Mouse (Mus musculus): ENCODE results near the gene Egln3.

Gene Egln3

DNA sequence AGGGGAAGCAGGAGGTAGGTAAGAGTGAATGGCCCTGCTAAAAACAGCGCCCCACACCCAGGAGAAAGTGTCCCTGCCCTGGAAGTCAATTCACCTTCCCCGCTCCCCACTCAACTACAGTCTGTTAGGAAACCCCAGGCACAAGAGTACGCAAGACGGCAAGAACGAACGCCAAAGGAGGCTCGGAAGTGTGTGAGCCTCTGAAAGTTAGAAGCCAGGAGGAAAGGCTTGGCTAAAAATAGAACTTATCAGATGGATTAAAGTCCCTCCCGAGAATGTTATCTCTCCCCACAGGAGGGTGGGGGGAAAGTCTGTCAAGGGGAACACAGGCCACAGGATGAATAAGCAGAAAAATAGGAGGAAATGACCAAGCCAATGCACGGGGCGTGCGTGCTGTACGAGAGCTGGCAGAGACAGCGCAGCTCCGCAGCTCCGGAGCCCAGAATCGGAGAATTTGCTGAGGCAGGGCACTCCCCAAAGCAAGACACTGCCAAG is 41.0 kb downstream of the Egln3 start:
- peak; percentile 100 for DNase-seq (ENCODE audit: low read depth)

DNA sequence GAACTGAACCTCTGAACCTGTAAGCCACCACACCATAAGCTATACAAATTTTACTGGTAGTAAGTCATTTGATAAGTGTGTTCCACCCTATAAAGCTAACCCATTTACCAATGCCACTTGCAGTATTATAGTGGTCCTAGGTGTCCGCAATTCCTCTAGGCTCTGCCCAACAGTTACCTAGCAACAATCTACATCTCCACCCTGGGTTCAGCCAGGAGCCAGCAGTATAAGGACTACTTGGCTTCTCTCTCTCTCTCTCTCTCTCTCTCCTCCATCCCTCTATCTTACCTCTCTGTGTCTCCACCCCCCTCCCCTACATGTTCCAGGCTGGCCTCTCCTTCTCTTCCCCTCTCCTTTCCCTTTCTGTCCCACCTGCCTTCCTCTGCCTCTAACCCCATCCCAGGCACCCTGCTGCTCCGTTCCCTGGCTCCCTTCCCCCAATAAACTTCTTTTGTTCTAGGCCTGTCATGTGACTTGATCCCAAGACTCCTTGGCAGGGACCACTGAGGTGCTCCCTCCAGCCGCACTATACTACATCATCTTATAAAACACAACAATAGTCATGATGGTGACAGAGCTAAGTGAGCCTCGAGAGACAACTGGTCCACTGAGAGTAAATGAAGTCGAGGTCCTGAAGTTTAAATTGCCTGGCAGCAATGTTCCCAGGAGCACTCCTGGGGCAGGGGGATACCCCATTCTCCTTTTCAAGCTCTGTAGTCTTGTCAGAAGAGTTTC is 42.0 kb downstream of the Egln3 start:
- DNase-seq (ENCODE audit: low read depth), result peak; percentile 41

DNA sequence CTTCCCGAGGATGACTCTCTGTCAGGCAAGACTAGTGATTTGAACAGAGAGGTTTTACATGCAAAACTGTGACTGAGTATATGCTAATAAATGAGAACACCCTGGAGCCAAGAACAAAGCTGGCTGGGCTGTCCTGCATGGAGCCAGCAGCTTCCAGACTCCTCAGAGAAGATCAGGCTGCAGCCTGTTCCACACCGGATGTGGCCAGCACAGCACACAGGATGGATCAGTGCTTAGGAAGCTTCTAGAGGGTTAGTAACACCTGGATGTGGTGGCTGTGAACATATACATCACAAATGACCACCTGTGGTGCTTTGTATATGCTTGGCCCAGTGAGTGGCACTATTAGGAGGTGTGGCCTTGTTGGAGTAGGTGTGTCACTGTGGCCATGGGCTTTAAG is 43.4 kb downstream of the Egln3 start:
- DNase-seq (ENCODE audit: low read depth), result no peak

DNA sequence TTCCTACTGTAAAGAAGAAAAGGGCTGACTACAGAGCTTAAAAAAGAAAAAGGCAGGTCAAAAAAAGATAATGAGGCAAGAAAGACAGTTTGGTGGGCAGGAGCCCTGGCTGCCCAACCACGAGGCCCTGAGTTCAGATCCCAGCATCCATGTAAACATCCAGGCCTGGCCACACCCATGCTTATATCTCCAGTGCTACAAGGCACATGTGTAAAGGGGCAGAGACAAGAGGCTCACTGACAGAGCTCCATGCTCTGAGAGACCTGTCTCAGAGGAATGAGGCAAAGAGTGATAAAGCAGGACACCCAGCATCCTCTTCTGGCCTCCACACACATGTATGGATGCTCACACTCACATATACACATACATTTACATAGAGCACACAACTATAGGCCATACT is 48.9 kb downstream of the Egln3 start:
- no peak for DNase-seq (ENCODE audit: low read depth)

DNA sequence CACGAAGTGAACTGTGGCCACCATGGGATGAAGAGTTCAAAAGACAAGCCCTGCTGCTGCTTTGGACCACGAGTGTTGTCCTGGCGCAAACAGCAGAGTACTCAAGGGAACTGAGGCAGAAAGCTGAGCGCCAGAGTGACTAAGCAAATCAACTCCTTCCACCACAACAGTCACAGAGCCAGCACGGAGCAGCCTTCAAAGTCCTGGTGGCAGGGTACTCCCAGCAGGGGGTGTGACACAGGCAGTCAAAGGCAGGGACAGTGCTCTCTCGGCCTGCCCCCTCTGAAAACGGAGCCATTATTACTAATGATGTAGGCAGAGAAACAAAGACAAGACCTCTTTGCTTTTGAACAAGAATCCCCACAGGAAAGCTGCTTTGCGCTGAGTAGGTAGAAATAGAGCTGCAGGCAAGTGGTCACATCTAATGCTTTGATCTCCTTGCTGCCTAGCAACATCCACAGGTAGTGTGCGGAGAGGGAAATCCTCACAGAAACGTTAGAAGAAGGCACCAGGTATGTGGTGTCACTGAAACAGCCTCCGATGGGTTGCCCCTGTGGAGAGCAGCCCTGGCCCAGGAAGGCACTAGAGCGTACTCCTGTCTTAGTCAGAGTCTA is 56.6 kb downstream of the Egln3 start:
- no peak for DNase-seq (ENCODE audit: low read depth)
